Mouse (Mus musculus) neural tube, embryonic 11.5 days (tissue): ENCODE measurements at regions not wholly inside any gene's neighbourhood (a gene's known extent, or its start where the extent isn't known, plus 50 kb on each side); places are given as distances from the start of the nearest gene placed in this dataset.
A peak's percentile ranks its signal among the peaks of the same experiment; 100 is the strongest.
"Not testable (repeated sequence)": the region's sequence is repeated elsewhere in the genome, so short reads cannot be mapped to it uniquely, and the experiment has no call there.

Source experiments
- ATAC-seq: fragments of 200-750 bp; cut with Nextera tagmentation; 2 replicates; pipeline ENCODE4 v1.8.0; 2017; ENCODE audit warnings: moderate number of reproducible peaks, mild to moderate bottlenecking, moderate TSS enrichment, moderate library complexity; ENCODE audit not compliant: insufficient read depth, low FRiP score, low TSS enrichment
- DNase-seq: peaks from one replicate; pipeline ENCODE4 v3.0.0-alpha.2; 2015; ENCODE audit warnings: low spot score
- H3K27ac ChIP-seq: fragments of 300-500 bp; sonication (generic); 2 replicates; pipeline ENCODE4 v1.5.1; 2014; ENCODE audit warnings: low read depth, mild to moderate bottlenecking, low read length
- H3K27me3 ChIP-seq: fragments of 300-500 bp; sonication (generic); 2 replicates; pipeline ENCODE4 v1.6.1; 2014; ENCODE audit warnings: mild to moderate bottlenecking, low read length, mixed read lengths; ENCODE audit not compliant: control insufficient read depth, insufficient read depth
- H3K36me3 ChIP-seq: fragments of 300-500 bp; sonication (generic); 2 replicates; pipeline ENCODE4 v1.6.1; 2014; ENCODE audit warnings: mild to moderate bottlenecking, low read length, moderate library complexity, mixed read lengths; ENCODE audit not compliant: control insufficient read depth, insufficient read depth
- H3K4me1 ChIP-seq: fragments of 300-500 bp; sonication (generic); 2 replicates; pipeline ENCODE4 v1.6.1; 2014; ENCODE audit warnings: low read length, mixed read lengths; ENCODE audit not compliant: control insufficient read depth, insufficient read depth
- H3K4me2 ChIP-seq: fragments of 300-500 bp; sonication (generic); 2 replicates; pipeline ENCODE4 v1.6.1; 2014; ENCODE audit warnings: low read depth, mild to moderate bottlenecking, moderate library complexity
- H3K4me3 ChIP-seq: fragments of 300-500 bp; sonication (generic); 2 replicates; pipeline ENCODE4 v1.5.1; 2014; ENCODE audit warnings: low read depth, low read length
- H3K9ac ChIP-seq: fragments of 300-500 bp; sonication (generic); 2 replicates; pipeline ENCODE4 v1.6.1; 2014; ENCODE audit warnings: mild to moderate bottlenecking, low read length
- H3K9me3 ChIP-seq: fragments of 300-500 bp; sonication (generic); 2 replicates; pipeline ENCODE4 v1.6.1; 2016; ENCODE audit warnings: low read length; ENCODE audit not compliant: control insufficient read depth
- WGBS: fragments of 180-500 bp; shearing (Covaris S2); extraction: QIAGEN DNeasy Blood & Tissue Kit; methylation state at CpG from one replicate; pipeline ENCODE4 v1.1.7; 2014; 5-methylcytosine and 5-hydroxymethylcytosine counted together

- peak; percentile 20 for DNase-seq
- not testable (repeated sequence) for H3K36me3 ChIP-seq, H3K9me3 ChIP-seq, H3K27me3 ChIP-seq, H3K4me3 ChIP-seq, H3K4me2 ChIP-seq, ATAC-seq, H3K9ac ChIP-seq, H3K4me1 ChIP-seq, H3K27ac ChIP-seq
- 57% methylated on average over 3 of the region's 3 CpGs for WGBS
Measured at GRCm38 (mm10) chr13:3216070-3216469, 321.8 kb upstream of the Gdi2 start.

GRCm38 (mm10) chr13:3221005-3221621 lies 316.8 kb upstream of the Gdi2 start:
- H3K9me3 ChIP-seq, H3K9ac ChIP-seq, ATAC-seq, H3K27me3 ChIP-seq, H3K4me1 ChIP-seq, H3K27ac ChIP-seq, H3K4me3 ChIP-seq, H3K4me2 ChIP-seq, DNase-seq, H3K36me3 ChIP-seq: not testable (repeated sequence)
- WGBS = 63% methylated on average over 10 of the region's 10 CpGs

GRCm38 (mm10) chr13:3221622-3222021 lies 316.2 kb upstream of the Gdi2 start:
- DNase-seq (peak; percentile 10), ATAC-seq (peak; percentile 38; the same call in 1 of the 2 replicates)
- Histone ChIP-seq H3K9me3 (no peaks in the 10 kb centered on the region), H3K4me2 (no peak overlapping the region), H3K36me3 (no peaks in the 10 kb centered on the region), H3K4me3 (no peak overlapping the region), H3K9ac (no peak overlapping the region), H3K27me3 (no peaks in the 10 kb centered on the region), H3K4me1 (no peaks in the 10 kb centered on the region), H3K27ac (no peak overlapping the region)
- WGBS = 70% methylated on average over 16 of the region's 16 CpGs

DNA sequence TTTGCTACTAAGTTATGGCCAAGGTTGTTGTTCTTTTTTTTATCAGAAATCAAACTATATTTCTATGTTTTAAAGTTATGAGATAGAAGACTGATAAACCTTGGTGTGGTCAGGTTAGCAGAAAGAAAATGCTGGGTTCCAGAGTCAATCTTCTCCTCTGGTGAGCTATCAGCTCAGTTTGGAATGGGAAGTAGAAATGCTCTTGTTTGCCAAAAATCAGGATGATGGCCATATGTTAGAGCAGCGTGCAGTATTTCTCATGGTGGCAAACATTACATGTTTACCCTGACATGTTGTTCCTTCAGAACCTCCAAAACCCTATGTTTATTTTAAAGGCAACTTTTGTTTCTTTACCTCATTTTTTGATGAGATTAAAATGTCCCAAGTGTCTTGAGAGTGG lies 279.5 kb upstream of the Gdi2 start:
- WGBS = 87% methylated on average over 1 of the region's 1 CpGs
- H3K4me2 ChIP-seq = no peak overlapping the region

DNA sequence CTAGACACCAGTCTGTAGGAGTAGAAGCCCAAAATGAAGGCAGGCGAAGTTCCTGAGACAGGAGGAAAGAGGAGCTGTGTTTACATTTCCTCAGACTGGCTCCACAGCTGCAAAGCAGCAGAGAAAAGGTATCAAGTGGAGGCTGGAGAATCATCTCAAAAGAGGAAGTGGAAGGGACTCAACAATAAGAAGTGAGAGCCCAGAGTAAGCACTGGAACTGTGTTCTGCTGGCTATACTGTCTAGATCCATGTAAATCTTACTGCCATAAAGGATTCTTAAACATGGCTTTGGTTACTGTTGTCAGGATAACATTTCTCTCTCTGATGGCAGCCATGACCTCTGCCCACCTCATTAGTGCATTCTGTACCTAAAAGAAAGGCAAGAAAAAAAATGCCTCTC lies 261.7 kb upstream of the Gdi2 start:
- H3K9me3 ChIP-seq, H3K4me2 ChIP-seq, ATAC-seq, H3K4me3 ChIP-seq, H3K27ac ChIP-seq, H3K9ac ChIP-seq, H3K36me3 ChIP-seq, H3K4me1 ChIP-seq, H3K27me3 ChIP-seq, DNase-seq: not testable (repeated sequence)
- WGBS = 47% methylated on average over 1 of the region's 1 CpGs

More for the DNA sequence above, 279.5 kb upstream of the Gdi2 start:
- Histone ChIP-seq H3K4me3 (no peak overlapping the region), H3K4me1 (no peaks in the 10 kb centered on the region), H3K27ac (no peak overlapping the region), H3K9me3 (no peaks in the 10 kb centered on the region), H3K36me3 (no peaks in the 10 kb centered on the region), H3K9ac (no peak overlapping the region), H3K27me3 (no peaks in the 10 kb centered on the region)
- ATAC-seq (no peak), DNase-seq (no peak)
